Mouse (Mus musculus): ENCODE results near the gene Pde4d. TPM values are rescaled to one million over a fixed set of nuclear protein-coding genes. Genes with fewer than 3 reads are reported as not detected.

Gene Pde4d
- polyA plus RNA-seq, 1 experiment from 2014 or later, result 16.7 TPM

GRCm38 (mm10) chr13:109556853-109557252 lies 1107.1 kb downstream of the Pde4d start:
- Histone ChIP-seq H3K4me1 (no peaks in the 10 kb centered on the region), H3K27me3 (no peaks in the 10 kb centered on the region), H3K27ac (no peak overlapping the region), H3K36me3 (no peaks in the 10 kb centered on the region), H3K4me2 (no peak overlapping the region), H3K9ac (no peak overlapping the region), H3K4me3 (replicated peaks) (no peak overlapping the region), H3K9me3 (replicated peaks) (no peaks in the 10 kb centered on the region)
- 76% methylated on average over 4 of the region's 4 CpGs for WGBS
- no peak for ATAC-seq (replicated peaks; ENCODE audit: low FRiP score)

GRCm38 (mm10) chr13:109558341-109559257 lies 1108.9 kb downstream of the Pde4d start:
- Histone ChIP-seq H3K4me1 (no peaks in the 10 kb centered on the region), H3K4me2 (no peak overlapping the region), H3K9me3 (replicated peaks) (no peaks in the 10 kb centered on the region), H3K36me3 (no peaks in the 10 kb centered on the region), H3K4me3 (replicated peaks) (no peak overlapping the region), H3K9ac (no peak overlapping the region), H3K27me3 (no peaks in the 10 kb centered on the region), H3K27ac (no peak overlapping the region)
- no peak for ATAC-seq (replicated peaks; ENCODE audit: low FRiP score)
- WGBS, result 78% methylated on average over 12 of the region's 12 CpGs

GRCm38 (mm10) chr13:109560261-109560660 lies 1110.5 kb downstream of the Pde4d start:
- no peak for ATAC-seq (replicated peaks; ENCODE audit: low FRiP score)
- no peaks in the 10 kb centered on the region for H3K4me1 ChIP-seq
- H3K9me3 ChIP-seq (replicated peaks), result no peaks in the 10 kb centered on the region
- WGBS, result 84% methylated on average over 4 of the region's 4 CpGs
- no peak overlapping the region for H3K4me2 ChIP-seq
- no peak overlapping the region for H3K27ac ChIP-seq
- no peak overlapping the region for H3K4me3 ChIP-seq (replicated peaks)
- H3K9ac ChIP-seq, result no peak overlapping the region
- H3K36me3 ChIP-seq, result no peaks in the 10 kb centered on the region
- no peaks in the 10 kb centered on the region for H3K27me3 ChIP-seq

- WGBS, result 89% methylated on average over 20 of the region's 20 CpGs
Observed at GRCm38 (mm10) chr13:109568638-109569468, 1119.1 kb downstream of the Pde4d start.

GRCm38 (mm10) chr13:109569491-109569890 lies 1119.7 kb downstream of the Pde4d start:
- H3K27ac ChIP-seq, result no peak overlapping the region
- no peaks in the 10 kb centered on the region for H3K36me3 ChIP-seq
- H3K4me2 ChIP-seq, result no peak overlapping the region
- no peaks in the 10 kb centered on the region for H3K9me3 ChIP-seq (replicated peaks)
- no peak for ATAC-seq (replicated peaks; ENCODE audit: low FRiP score)
- H3K9ac ChIP-seq, result no peak overlapping the region
- no peaks in the 10 kb centered on the region for H3K4me1 ChIP-seq
- WGBS, result 64% methylated on average over 5 of the region's 5 CpGs
- no peak overlapping the region for H3K4me3 ChIP-seq (replicated peaks)
- H3K27me3 ChIP-seq, result no peaks in the 10 kb centered on the region

More at GRCm38 (mm10) chr13:109568638-109569468, 1119.1 kb downstream of the Pde4d start:
- ATAC-seq (replicated peaks; ENCODE audit: low FRiP score), result no peak
- Histone ChIP-seq H3K4me2 (no peak overlapping the region), H3K27me3 (no peaks in the 10 kb centered on the region), H3K9ac (no peak overlapping the region), H3K9me3 (replicated peaks) (no peaks in the 10 kb centered on the region), H3K27ac (no peak overlapping the region), H3K4me1 (no peaks in the 10 kb centered on the region), H3K4me3 (replicated peaks) (no peak overlapping the region), H3K36me3 (no peaks in the 10 kb centered on the region)

- Histone ChIP-seq H3K27me3 (no peaks in the 10 kb centered on the region), H3K4me3 (replicated peaks) (no peak overlapping the region), H3K27ac (no peak overlapping the region), H3K36me3 (no peaks in the 10 kb centered on the region), H3K4me1 (no peaks in the 10 kb centered on the region), H3K9me3 (replicated peaks) (no peaks in the 10 kb centered on the region), H3K4me2 (no peak overlapping the region), H3K9ac (no peak overlapping the region)
- WGBS, result 63% methylated on average over 1 of the region's 1 CpGs
- ATAC-seq (replicated peaks; ENCODE audit: low FRiP score), result no peak
Observed at GRCm38 (mm10) chr13:109576725-109577124, 1127.0 kb downstream of the Pde4d start.

- H3K27me3 ChIP-seq, result no peaks in the 10 kb centered on the region
- whole genome bisulfite sequencing, result 63% methylated on average over 5 of the region's 5 CpGs
- no peaks in the 10 kb centered on the region for H3K4me1 ChIP-seq
- H3K9ac ChIP-seq, result no peak overlapping the region
- no peaks in the 10 kb centered on the region for H3K36me3 ChIP-seq
- no peak overlapping the region for H3K4me2 ChIP-seq
- no peak overlapping the region for H3K27ac ChIP-seq
- H3K9me3 ChIP-seq (replicated peaks), result no peaks in the 10 kb centered on the region
- H3K4me3 ChIP-seq (replicated peaks), result no peak overlapping the region
- ATAC-seq (replicated peaks; ENCODE audit: low FRiP score), result no peak
Observed at GRCm38 (mm10) chr13:109577454-109577853, 1127.7 kb downstream of the Pde4d start.

GRCm38 (mm10) chr13:109577901-109578300 lies 1128.2 kb downstream of the Pde4d start:
- ATAC-seq (replicated peaks; ENCODE audit: low FRiP score), result no peak
- Histone ChIP-seq H3K4me3 (replicated peaks) (no peak overlapping the region), H3K4me2 (no peak overlapping the region), H3K27me3 (no peaks in the 10 kb centered on the region), H3K9me3 (replicated peaks) (no peaks in the 10 kb centered on the region), H3K4me1 (no peaks in the 10 kb centered on the region), H3K27ac (no peak overlapping the region), H3K9ac (no peak overlapping the region), H3K36me3 (no peaks in the 10 kb centered on the region)
- 67% methylated on average over 4 of the region's 4 CpGs for WGBS

GRCm38 (mm10) chr13:109581284-109582070 lies 1131.7 kb downstream of the Pde4d start:
- no peak overlapping the region for H3K4me2 ChIP-seq
- WGBS, result 77% methylated on average over 16 of the region's 16 CpGs
- H3K27me3 ChIP-seq, result no peaks in the 10 kb centered on the region
- H3K9ac ChIP-seq, result no peak overlapping the region
- no peak overlapping the region for H3K27ac ChIP-seq
- no peaks in the 10 kb centered on the region for H3K4me1 ChIP-seq
- H3K4me3 ChIP-seq (replicated peaks), result no peak overlapping the region
- H3K36me3 ChIP-seq, result no peaks in the 10 kb centered on the region
- H3K9me3 ChIP-seq (replicated peaks), result no peaks in the 10 kb centered on the region
- no peak for ATAC-seq (replicated peaks; ENCODE audit: low FRiP score)

- Histone ChIP-seq H3K9ac (no peak overlapping the region), H3K27me3 (no peaks in the 10 kb centered on the region), H3K36me3 (no peaks in the 10 kb centered on the region), H3K4me2 (no peak overlapping the region), H3K27ac (no peak overlapping the region), H3K9me3 (replicated peaks) (no peaks in the 10 kb centered on the region), H3K4me3 (replicated peaks) (no peak overlapping the region), H3K4me1 (no peaks in the 10 kb centered on the region)
- WGBS, result 81% methylated on average over 4 of the region's 4 CpGs
- ATAC-seq (replicated peaks; ENCODE audit: low FRiP score), result no peak
Observed at GRCm38 (mm10) chr13:109590048-109590447, 1140.3 kb downstream of the Pde4d start.

GRCm38 (mm10) chr13:109592192-109592797 lies 1142.5 kb downstream of the Pde4d start:
- no peaks in the 10 kb centered on the region for H3K27me3 ChIP-seq
- no peaks in the 10 kb centered on the region for H3K4me1 ChIP-seq
- H3K9me3 ChIP-seq (replicated peaks), result no peaks in the 10 kb centered on the region
- H3K36me3 ChIP-seq, result no peaks in the 10 kb centered on the region
- H3K4me2 ChIP-seq, result no peak overlapping the region
- no peak overlapping the region for H3K4me3 ChIP-seq (replicated peaks)
- no peak overlapping the region for H3K27ac ChIP-seq
- WGBS, result 90% methylated on average over 8 of the region's 8 CpGs
- no peak for ATAC-seq (replicated peaks; ENCODE audit: low FRiP score)
- H3K9ac ChIP-seq, result no peak overlapping the region
